Mouse (Mus musculus) forebrain, embryonic 12.5 days (tissue): Measurements from ENCODE around the gene Bysl. TPM values are rescaled to one million over a fixed set of nuclear protein-coding genes. Genes with fewer than 3 reads are reported as not detected.
"Not testable (repeated sequence)": the region's sequence is repeated elsewhere in the genome, so short reads cannot be mapped to it uniquely, and the experiment has no call there.

Experiments used
- ATAC-seq: fragments of 200-750 bp; cut with Nextera tagmentation; 2 replicates; pipeline ENCODE4 v1.8.0; 2017; ENCODE audit warnings: moderate TSS enrichment; ENCODE audit not compliant: low FRiP score
- H3K27ac ChIP-seq: fragments of 300-500 bp; sonication (generic); 2 replicates; pipeline ENCODE4 v1.5.1; 2016; ENCODE audit warnings: mild to moderate bottlenecking
- H3K27me3 ChIP-seq: fragments of 300-500 bp; sonication (generic); 2 replicates; pipeline ENCODE4 v1.6.1; 2016; ENCODE audit warnings: mild to moderate bottlenecking
- H3K36me3 ChIP-seq: fragments of 300-500 bp; sonication (generic); replicated peaks from 2 replicates; pipeline ENCODE4 v1.6.1; 2016; ENCODE audit warnings: mild to moderate bottlenecking
- H3K4me1 ChIP-seq: fragments of 300-500 bp; sonication (generic); 2 replicates; pipeline ENCODE4 v1.6.1; 2016
- H3K4me2 ChIP-seq: fragments of 300-500 bp; sonication (generic); 2 replicates; pipeline ENCODE4 v1.6.1; 2016; ENCODE audit warnings: mild to moderate bottlenecking, moderate library complexity
- H3K4me3 ChIP-seq: fragments of 300-500 bp; sonication (generic); replicated peaks from 2 replicates; pipeline ENCODE4 v1.5.1; 2016; ENCODE audit warnings: mild to moderate bottlenecking
- H3K9ac ChIP-seq: fragments of 300-500 bp; sonication (generic); 2 replicates; pipeline ENCODE4 v1.6.1; 2016; ENCODE audit warnings: mild to moderate bottlenecking
- H3K9me3 ChIP-seq: fragments of 300-500 bp; sonication (generic); 2 replicates; pipeline ENCODE4 v1.6.1; 2016
- WGBS: fragments of 180-500 bp; shearing (Covaris S2); methylation state at CpG from one replicate; pipeline ENCODE4 v1.1.7; 2016; 5-methylcytosine and 5-hydroxymethylcytosine counted together
- polyA plus RNA-seq: library from polyadenylated mRNA; unstranded; fragments of >200 nt; fragmentation: Nextera tagmentation; extraction: Ambion mirVana; gene quantifications from 2 replicates; pipeline ENCODE4 v1.2.1, GENCODE M21; 2016

Gene Bysl
- polyA plus RNA-seq, 1 experiment from 2014 or later, result 32.7 TPM

GRCm38 (mm10) chr17:47629717-47630677 is 18.7 kb upstream of the Bysl start:
- under 1% methylated on average over 60 of the region's 61 CpGs for WGBS
- Histone ChIP-seq H3K9ac (peak overlapping the region; percentile 87), H3K4me3 (peak overlapping the region; percentile 70), H3K27me3 (no peaks in the 10 kb centered on the region), H3K9me3 (no peaks in the 10 kb centered on the region), H3K36me3 (peaks cover 3% of the 10 kb centered on the region), H3K4me2 (peak overlapping the region; percentile 90), H3K4me1 (peaks cover 38% of the 10 kb centered on the region), H3K27ac (peak overlapping the region; percentile 95)
- ATAC-seq, result peak; percentile 73

- no peaks in the 10 kb centered on the region for H3K27me3 ChIP-seq
- H3K9me3 ChIP-seq, result no peaks in the 10 kb centered on the region
- H3K9ac ChIP-seq, result peak overlapping the region; percentile 87
- peaks cover 35% of the 10 kb centered on the region for H3K4me1 ChIP-seq
- peaks cover 13% of the 10 kb centered on the region for H3K36me3 ChIP-seq
- H3K27ac ChIP-seq, result peak overlapping the region; percentile 95
- 1% methylated on average over 62 of the region's 63 CpGs for WGBS
- peak; percentile 96 for ATAC-seq
- H3K4me3 ChIP-seq, result peak overlapping the region; percentile 70
- H3K4me2 ChIP-seq, result peak overlapping the region; percentile 90
These were observed 17.8 kb upstream of the Bysl start for GRCm38 (mm10) chr17:47628851-47629676.

GRCm38 (mm10) chr17:47627791-47628190 is 16.5 kb upstream of the Bysl start:
- Histone ChIP-seq H3K27me3 (no peaks in the 10 kb centered on the region), H3K4me3 (no peak overlapping the region), H3K27ac (no peak overlapping the region), H3K9me3 (no peaks in the 10 kb centered on the region), H3K9ac (no peak overlapping the region), H3K4me1 (peaks cover 33% of the 10 kb centered on the region), H3K4me2 (0 out of 2 replicates have a peak overlapping the region, but pooled peaks have one; percentile 90), H3K36me3 (peaks cover 25% of the 10 kb centered on the region)
- no peak for ATAC-seq
- 81% methylated on average over 2 of the region's 2 CpGs for WGBS

- 92% methylated on average over 5 of the region's 5 CpGs for WGBS
- H3K4me3 ChIP-seq, result no peak overlapping the region
These were observed 14.7 kb upstream of the Bysl start for GRCm38 (mm10) chr17:47626031-47626430.

GRCm38 (mm10) chr17:47625088-47625487 is 13.8 kb upstream of the Bysl start:
- Histone ChIP-seq H3K4me1 (peaks cover 11% of the 10 kb centered on the region), H3K36me3 (peaks cover 44% of the 10 kb centered on the region), H3K9me3 (no peaks in the 10 kb centered on the region), H3K4me2 (no peak overlapping the region), H3K9ac (no peak overlapping the region), H3K27ac (no peak overlapping the region), H3K4me3 (no peak overlapping the region), H3K27me3 (no peaks in the 10 kb centered on the region)
- no peak for ATAC-seq
- WGBS, result 99% methylated on average over 2 of the region's 2 CpGs

More at GRCm38 (mm10) chr17:47626031-47626430, 14.7 kb upstream of the Bysl start:
- H3K4me1 ChIP-seq, result peaks cover 18% of the 10 kb centered on the region
- no peak overlapping the region for H3K27ac ChIP-seq
- H3K9ac ChIP-seq, result no peak overlapping the region
- H3K4me2 ChIP-seq, result no peak overlapping the region
- no peaks in the 10 kb centered on the region for H3K27me3 ChIP-seq
- peaks cover 43% of the 10 kb centered on the region for H3K36me3 ChIP-seq
- H3K9me3 ChIP-seq, result no peaks in the 10 kb centered on the region
- ATAC-seq, result no peak

- not testable (repeated sequence) for H3K4me3 ChIP-seq, H3K27me3 ChIP-seq, H3K9me3 ChIP-seq, H3K27ac ChIP-seq, H3K9ac ChIP-seq, H3K4me2 ChIP-seq, ATAC-seq
- Histone ChIP-seq H3K36me3 (peaks cover 49% of the 10 kb centered on the region), H3K4me1 (peaks cover 11% of the 10 kb centered on the region)
- WGBS, result 100% methylated on average over 5 of the region's 5 CpGs
These were observed 13.3 kb upstream of the Bysl start for GRCm38 (mm10) chr17:47624572-47624971.

- H3K4me2 ChIP-seq, result no peak overlapping the region
- H3K9me3 ChIP-seq, result no peaks in the 10 kb centered on the region
- no peak overlapping the region for H3K4me3 ChIP-seq
- H3K36me3 ChIP-seq, result peaks cover 58% of the 10 kb centered on the region
- no peak for ATAC-seq
- no peaks in the 10 kb centered on the region for H3K27me3 ChIP-seq
- H3K4me1 ChIP-seq, result peaks cover 2% of the 10 kb centered on the region; the same call in 1 of the 2 replicates
- no peak overlapping the region for H3K27ac ChIP-seq
- WGBS, result 95% methylated on average over 14 of the region's 14 CpGs
- H3K9ac ChIP-seq, result no peak overlapping the region
These were observed 11.7 kb upstream of the Bysl start for GRCm38 (mm10) chr17:47622912-47623554.

GRCm38 (mm10) chr17:47618556-47619311 is 7.4 kb upstream of the Bysl start:
- H3K4me2 ChIP-seq, result no peak overlapping the region

GRCm38 (mm10) chr17:47617605-47618307 is 6.5 kb upstream of the Bysl start:
- peaks cover 57% of the 10 kb centered on the region for H3K36me3 ChIP-seq
- H3K9ac ChIP-seq, result no peak overlapping the region
- 91% methylated on average over 9 of the region's 9 CpGs for WGBS
- no peak overlapping the region for H3K4me2 ChIP-seq
- no peaks in the 10 kb centered on the region for H3K9me3 ChIP-seq
- no peak for ATAC-seq
- no peaks in the 10 kb centered on the region for H3K27me3 ChIP-seq
- no peak overlapping the region for H3K27ac ChIP-seq
- H3K4me1 ChIP-seq, result peaks cover 3% of the 10 kb centered on the region
- no peak overlapping the region for H3K4me3 ChIP-seq

More at GRCm38 (mm10) chr17:47618556-47619311, 7.4 kb upstream of the Bysl start:
- H3K36me3 ChIP-seq, result peaks cover 66% of the 10 kb centered on the region
- WGBS, result 92% methylated on average over 13 of the region's 13 CpGs
- no peak overlapping the region for H3K27ac ChIP-seq
- H3K4me1 ChIP-seq, result no peaks in the 10 kb centered on the region
- H3K27me3 ChIP-seq, result no peaks in the 10 kb centered on the region
- ATAC-seq, result no peak
- no peak overlapping the region for H3K9ac ChIP-seq
- H3K9me3 ChIP-seq, result no peaks in the 10 kb centered on the region
- no peak overlapping the region for H3K4me3 ChIP-seq

GRCm38 (mm10) chr17:47616652-47617051 is 5.4 kb upstream of the Bysl start:
- ATAC-seq, result no peak
- Histone ChIP-seq H3K9me3 (no peaks in the 10 kb centered on the region), H3K4me2 (no peak overlapping the region), H3K4me1 (peaks cover 13% of the 10 kb centered on the region), H3K36me3 (peaks cover 46% of the 10 kb centered on the region), H3K27me3 (no peaks in the 10 kb centered on the region), H3K9ac (no peak overlapping the region), H3K4me3 (no peak overlapping the region), H3K27ac (no peak overlapping the region)
- WGBS, result 90% methylated on average over 4 of the region's 4 CpGs

GRCm38 (mm10) chr17:47616119-47616518 is 4.8 kb upstream of the Bysl start:
- Histone ChIP-seq H3K36me3 (peaks cover 40% of the 10 kb centered on the region), H3K4me3 (no peak overlapping the region)
- WGBS, result 95% methylated on average over 8 of the region's 8 CpGs

More at GRCm38 (mm10) chr17:47616119-47616518, 4.8 kb upstream of the Bysl start:
- no peak for ATAC-seq
- H3K4me2 ChIP-seq, result no peak overlapping the region
- peaks cover 13% of the 10 kb centered on the region for H3K4me1 ChIP-seq
- H3K9me3 ChIP-seq, result no peaks in the 10 kb centered on the region
- no peak overlapping the region for H3K9ac ChIP-seq
- H3K27me3 ChIP-seq, result no peaks in the 10 kb centered on the region
- no peak overlapping the region for H3K27ac ChIP-seq
